Mouse (Mus musculus): ENCODE data around the gene Adam19.

Adam19 gene

DNA sequence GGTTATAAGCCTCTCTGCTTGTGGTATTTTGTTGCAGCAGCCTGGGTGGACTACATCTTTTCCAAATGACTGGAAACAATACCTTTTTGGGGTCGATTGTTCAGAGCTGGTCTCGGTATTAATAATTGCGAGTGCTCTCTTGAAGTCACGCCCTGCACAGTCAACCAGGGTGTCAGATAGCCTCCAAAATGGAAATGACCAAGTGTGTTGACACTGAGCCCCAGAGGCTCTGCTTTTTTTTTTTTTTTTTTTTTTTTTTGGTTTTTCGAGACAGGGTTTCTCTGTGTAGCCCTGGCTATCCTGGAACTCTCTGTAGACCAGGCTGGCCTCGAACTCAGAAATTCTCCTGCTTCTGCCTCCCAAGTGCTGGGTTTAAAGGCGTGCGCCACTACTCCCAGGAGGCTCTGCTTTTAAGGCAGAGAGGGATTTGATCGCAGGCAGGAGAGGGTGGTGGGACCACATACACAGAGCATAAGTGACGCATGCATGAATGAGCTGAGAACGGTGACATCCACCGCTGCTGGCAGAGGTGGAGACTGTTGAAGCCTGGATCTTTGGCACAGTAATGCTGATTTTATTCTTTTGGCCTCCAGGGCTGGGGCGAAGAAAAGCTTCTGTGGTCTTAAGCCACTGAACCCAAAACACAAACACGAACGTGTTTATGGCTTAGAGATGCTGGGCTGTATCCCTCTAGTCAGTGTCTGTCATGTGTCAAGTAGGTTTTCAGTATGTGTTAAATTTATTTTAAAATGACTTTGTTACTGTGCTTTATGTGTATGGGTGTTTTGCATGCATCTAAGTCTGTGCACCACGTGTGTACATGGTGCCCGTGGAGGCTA is 18.3 kb downstream of the Adam19 start:
- no peak for DNase-seq

DNA sequence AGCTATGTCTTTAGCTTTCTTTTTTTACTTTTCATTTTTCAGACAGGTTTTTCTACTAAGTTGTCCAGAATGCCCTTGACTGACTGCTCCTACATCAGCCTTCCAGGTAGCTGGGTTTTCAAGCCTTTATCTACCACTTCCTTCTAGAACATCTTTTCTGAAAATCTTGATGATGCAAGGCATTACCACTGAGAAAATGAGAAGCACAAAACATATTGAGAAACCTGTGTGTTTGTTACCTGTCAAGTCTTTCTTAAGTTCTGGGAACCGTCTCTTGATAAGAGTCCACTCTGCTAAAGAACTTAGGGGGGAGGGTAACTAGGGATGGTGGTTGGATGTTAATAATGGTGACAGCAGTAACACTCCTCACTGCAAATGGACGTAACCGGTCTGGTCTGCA is 19.7 kb downstream of the Adam19 start:
- DNase-seq, result no peak

DNA sequence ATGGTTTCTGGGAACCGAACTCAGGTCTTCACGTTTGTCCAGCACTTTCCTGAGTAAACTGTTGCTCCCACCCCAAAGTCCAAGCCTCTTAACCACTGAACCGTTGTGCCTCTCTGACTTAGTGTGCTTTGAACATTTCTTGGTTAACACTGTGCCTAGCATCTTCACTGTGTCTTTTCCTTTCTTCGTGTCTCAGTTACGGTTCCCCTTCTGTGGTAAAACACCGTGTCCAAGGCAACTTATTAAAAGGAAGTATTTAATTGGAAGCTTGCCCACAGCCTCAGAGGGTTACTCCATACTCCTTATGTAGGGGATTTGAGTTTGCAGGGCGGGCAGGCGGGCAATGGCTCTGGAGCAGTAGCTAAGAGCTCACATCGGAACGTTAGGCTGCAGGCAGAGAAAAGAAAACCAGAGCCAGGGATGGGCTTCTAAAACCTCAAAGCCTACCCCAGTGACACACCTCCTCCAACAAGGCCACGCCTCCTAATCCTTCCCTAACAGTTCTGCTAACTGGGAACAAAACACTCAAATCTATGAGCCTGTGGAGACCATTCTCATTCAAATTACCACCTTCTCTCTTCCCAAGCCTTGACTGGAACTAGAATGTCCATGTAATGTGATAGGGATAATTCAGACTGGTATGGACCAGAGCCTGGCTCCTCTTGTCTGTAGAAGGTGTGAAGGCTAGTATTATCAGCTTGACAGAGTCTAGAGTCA is 20.8 kb downstream of the Adam19 start:
- no peak for DNase-seq

DNA sequence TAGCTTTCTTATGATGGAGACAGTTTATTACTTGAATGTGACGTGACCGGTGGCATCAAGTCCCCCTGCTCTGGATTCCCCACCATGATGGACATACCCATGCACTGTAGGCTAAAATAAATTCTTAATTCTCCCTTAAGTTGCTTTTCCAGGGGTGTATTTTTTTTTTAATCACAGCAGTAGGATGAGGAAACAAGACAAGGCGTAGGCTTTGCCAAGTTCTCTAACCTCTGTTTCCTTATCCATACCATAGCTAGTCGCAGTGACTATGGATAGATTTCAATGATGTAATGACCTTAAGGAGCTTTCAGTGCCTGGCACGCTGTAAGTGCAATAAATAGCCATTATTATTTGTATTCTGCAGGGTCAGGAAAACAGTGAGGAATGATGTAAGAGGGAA is 21.5 kb downstream of the Adam19 start:
- DNase-seq, result no peak

DNA sequence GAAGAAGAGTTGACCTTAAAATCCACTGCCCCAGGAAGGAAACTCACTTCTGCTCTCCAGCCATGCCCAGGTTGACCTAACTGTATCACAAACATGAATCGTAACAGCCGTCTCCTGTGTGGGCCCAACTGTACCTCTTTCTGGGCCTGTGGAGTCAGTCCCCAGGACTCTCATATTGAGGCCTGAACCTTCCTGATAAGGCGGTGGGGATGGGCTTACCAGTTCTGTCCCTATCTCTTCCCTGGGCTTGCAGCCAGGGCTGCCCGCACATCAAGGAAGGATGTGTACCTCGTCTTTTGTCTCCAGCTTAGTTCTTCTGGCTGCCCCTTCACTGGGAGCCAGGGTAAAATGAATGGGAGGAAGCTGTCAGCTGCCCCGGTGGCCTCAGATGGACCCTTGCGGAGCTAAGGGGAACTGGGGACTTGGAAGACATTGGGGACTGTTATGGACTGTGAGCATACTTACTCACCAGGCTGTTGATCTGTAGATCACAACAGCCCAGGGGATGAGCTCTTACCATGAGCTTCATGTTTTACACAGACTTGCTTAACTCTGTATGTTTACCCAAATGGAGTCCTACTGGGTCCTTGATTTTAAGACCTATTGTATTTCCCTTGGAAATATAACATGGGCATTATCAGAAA is 22.1 kb downstream of the Adam19 start:
- DNase-seq, result no peak

DNA sequence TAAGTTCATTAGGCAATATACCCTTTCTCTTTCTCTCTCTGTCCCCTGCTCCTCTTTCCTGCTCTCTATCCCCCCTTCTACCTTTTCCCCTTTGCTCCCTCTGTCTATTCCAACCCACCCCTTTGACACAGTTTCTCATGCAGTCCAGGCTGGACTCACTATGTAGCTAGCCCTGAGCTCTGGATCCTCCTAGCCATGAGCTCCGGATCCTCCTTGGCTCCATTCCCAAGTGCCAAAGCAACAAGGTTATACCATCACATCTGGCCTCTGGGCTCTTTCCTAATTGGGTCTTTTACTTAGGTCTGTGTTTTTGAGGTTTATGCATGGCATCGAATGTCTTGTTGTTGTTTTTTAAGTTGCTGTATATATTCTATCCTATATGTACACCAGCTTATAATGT is 25.3 kb downstream of the Adam19 start:
- DNase-seq, result no peak

DNA sequence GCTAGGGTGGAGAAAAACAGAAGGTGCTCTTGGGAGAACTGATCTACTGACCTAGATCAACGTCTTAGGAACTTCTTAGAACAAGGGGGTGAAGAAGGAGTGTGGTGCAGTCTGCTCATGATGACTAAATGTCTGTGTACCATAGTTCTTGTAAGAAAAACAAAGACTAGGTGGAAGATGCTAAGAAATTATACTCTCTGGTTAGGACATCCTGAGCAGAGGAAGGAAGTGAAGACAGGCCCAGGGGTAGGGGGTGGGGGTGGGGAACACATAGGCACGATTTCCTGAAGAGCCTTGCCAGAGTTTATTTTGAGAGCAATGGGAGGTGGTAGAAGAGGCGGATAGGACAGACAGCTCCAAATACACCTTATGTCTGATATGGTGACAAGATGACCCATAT is 27.6 kb downstream of the Adam19 start:
- DNase-seq, result no peak

DNA sequence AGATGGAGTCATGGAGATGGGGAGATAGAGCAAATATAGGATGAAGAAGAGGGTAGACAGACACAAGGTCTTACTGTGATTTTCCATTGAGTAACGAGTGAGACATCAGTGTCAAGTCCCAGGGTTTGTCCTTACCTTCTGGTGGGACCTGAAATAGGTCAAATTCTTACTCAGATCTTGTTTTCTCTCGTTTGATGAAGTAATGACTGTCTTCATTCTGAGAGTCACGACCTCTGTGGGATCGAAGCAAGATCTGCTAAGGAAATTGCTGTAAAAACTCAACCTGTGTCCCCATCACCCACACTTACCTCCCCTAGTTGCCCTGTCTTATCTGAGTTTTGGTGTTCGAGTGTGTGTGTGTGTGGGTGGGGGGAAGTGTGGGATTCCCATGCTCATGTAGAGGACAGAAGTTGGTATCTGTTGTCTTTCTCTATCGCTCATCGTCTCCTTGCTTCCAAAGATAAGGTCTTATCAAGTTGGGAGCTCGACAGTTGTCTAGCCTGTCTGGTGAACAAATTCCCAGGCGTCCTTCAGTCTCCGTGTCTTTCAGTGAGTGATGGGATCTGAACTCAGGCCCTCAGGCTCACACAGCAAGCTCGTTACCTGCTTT is 28.1 kb downstream of the Adam19 start:
- DNase-seq, result no peak

DNA sequence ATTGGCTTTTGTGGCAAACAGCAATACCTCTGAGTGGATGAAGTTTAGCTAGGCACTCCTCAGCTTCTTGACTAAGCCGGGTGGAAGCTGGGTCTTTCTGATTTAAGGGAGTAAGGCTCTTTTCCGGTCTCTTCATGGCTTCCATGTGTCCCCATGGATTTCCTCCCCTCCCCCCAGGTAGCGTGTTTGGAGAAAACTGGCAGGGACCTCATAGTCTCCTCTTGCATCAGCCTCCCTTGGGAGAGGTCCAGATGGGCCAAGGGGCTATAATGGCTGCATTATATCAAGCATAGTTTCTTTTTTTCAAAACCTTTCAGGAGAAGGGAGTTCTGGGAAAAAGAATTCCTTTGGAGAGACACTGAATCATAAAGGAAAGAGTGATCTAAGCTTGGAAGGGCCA is 28.8 kb downstream of the Adam19 start:
- DNase-seq, result no peak

DNA sequence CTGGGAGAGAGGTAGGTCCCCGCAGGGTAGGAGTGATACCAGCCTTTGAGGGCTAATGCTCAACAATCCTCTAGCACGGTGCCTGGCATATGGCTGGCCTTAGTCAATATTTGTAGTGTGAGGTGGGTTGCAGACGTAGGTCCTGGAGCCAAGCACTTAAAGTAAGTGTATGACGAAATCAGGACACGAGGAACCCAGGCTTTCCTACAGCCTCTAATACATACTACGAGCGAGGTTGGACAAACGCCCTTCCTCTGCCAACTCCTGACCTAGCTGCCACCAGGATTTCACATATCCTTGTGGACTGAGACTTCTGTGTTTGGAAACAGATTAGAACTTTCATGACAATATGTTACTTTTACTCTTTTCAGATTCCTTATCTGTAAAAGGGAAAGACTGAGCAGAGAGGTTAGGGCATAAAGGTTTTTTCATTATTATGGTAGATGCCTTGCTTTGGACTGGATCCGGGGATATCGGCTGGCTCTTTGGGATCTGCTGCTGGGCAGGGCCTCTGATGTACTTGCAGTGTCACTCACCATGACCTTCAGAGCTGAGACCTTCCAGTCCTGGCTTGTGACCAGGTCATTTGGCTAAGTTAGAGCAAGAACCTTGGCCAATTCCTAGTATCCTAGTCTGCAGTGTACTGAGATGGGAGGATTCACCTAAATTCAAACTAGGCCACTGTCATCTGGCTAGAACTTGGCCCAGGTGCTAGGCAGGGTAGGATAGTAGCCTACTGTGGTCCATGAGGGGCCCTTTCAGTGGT is 29.8 kb downstream of the Adam19 start:
- no peak for DNase-seq

DNA sequence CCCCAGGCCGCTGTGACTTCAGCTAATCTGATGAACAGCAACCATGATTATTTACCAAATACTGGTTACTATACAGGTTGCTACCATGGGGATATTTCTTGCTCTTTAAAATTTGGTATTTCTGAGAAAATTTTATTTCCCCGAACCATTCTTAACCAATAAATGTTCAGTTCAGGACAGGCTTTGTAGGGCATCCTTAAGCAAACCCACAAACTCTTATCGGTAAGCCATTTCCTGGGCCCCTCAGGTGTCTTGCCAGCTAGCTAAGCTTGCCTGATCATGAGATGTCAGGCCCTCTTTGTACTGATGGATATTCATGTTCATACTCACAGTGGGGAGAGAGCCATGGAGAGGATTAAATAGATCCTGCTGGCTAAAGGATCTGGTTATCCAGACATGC is 30.7 kb downstream of the Adam19 start:
- DNase-seq, result no peak

DNA sequence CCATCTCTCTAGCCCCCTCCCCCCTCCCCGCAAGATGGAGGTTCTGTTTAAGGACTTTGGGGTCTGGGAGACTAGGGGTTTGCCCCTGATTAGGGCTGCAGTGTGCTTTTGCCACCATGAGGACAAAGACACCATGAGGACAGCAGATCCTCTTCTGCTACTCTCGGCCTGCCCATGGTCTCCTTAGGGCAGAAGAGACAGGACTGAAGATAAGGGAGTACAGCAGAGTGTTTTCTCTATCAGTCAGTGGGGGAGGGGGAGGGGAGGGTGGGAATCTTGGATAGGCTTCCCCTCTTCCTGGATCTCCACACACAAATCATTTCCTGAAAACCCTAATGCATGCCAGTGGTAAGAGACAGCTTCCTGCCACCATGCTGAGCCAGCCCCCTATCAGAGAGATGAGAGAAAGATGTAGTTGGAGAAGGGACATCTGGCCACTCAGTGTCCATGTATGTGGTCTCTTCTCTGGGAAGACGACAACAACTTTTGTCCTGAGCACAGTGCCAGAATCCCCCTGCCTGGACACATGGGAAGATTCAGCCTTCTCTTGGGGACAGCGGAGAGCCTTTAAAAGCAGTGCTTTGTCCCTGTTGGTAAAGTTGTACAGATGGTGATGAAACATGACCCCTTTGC is 33.4 kb downstream of the Adam19 start:
- DNase-seq, result no peak

DNA sequence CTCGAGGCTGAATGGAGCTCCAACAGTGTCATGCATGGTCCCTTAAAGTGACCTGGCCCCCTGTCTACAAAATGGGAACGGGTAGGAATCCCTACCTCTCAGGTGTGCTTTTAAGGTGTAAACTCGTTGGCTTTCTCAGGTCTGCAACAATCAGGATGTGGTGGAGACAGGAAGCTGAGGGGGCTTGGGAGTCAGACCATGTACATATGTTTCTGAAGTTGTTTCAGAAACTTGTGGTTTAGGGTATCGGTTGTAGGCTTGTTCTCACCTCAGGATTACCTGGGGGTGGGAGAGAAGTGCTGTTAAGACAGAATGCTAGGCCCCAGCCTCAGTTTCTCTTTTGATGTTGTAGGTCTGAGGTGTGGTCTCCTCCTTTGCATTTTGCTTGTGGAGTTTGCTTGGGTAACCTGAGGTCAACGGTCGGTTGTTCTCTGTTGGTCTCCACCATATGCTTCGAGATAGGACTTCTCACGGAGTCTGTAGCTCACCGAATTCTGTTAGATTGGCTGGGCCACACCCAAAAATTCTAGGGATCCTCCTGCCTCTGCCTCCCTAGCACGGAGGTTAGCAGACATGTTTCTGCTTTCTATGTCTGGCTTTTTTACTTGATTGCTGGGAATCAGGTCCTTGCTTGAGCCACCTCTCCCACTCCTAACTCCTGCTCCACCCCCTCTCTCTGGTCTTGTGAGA is 34.4 kb downstream of the Adam19 start:
- DNase-seq, result no peak

DNA sequence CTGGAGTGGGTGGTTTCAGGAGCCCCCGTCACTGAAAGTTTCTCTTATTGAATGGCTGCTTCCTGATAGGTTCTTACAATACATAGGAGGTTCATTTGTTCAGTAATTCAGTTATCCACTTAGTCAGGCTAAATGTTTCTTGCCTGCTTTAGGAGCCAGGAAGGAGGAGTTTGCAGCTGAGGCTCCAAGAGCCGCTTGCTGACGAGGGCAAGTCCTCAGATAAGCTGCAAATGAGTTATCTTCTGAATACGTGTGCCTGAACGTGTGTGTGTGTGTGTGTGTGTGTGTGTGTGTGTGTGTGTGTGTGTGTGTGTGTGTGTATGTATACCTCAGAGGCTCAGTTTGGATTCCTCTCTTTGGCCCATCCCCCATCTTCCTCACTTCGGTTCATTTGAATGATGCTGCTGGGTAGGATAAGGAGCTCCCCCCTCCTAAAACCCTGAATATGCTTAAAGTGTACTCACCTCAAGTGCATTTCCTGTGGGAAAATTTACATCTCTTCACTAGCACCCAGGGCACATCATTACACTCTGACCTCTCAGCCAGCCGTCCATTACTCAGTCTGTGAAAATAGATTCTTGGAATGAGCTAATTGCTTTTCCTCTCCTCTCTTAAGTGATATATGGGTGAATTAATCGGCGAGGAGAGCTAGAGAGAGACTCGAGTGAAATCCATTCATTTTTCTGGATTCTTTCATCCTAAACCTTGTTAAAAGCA is 35.3 kb downstream of the Adam19 start:
- no peak for DNase-seq

DNA sequence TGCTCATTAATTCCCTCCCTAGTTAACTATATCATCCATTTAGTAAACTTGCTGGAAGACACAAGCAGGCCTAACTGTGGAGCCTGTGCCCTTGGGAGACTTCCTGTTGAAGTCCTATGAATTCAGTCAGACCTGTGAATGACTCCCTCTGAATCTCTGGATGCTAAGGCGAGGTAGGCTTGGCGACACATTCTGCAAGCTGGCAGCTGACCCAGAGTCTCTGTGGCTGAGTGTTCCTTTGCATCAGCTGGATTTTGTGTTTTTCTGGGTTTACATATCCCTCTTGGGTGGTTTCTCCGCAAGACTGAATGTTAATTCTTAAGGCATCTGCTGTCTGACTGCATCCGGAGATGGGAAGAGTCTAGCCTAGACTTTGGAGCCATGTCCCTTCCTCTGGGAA is 36.3 kb downstream of the Adam19 start:
- DNase-seq, result no peak

DNA sequence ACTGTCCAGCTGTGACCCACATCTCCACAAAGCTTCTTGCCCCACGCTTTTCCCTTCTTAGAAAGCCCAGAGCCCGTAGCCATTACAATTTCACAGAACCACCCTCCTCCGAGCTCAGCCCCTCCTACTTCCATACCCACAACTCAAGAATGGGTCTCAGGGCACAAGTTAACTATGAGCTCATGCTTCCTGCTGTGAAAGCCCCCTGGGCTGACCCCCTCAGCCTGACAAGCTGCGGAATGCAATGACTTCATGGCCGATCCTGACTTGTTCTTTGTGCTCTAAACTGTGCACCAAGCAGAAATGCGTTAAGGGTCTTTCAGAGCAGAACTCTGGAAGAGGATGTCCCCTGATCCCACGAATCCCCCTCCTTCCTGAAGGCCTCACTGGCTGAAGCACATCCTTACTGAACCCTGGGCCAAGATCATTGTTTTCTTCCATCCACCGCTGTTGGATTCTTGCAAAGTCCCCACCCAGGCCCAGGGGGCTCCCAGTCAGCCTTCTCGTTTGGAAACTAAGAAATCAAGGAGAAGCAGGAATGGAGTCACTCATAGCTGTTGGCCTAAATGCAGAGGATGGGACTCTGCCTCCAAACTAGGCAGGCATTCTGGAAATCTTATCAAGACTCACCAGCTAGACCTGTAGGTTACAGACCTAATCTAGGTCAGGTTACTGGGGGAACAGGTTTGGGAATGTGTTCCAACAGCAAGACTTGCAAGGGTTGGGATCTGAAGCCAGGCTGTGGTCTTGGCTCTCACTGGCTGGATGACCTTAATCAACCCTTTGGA is 39.9 kb downstream of the Adam19 start:
- DNase-seq, result no peak

DNA sequence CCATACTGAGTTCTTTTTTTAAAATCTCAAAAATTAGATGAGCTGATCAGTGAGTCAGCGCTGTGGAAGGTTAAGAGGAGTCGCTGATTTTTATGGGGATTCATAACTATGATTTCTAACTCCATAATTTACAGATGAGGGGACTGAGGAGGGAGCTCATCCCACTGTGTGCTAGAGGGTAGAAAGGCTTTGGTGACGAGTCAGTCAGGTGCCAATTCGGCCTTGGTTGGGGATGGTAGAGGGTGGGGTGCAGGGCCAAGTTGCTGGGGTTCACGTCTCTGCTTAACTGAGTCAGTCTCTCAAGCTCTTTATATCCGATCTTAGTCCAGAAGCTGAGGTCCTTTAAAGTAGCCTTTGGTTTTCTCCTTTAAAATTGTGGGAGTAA is 40.5 kb downstream of the Adam19 start:
- no peak for DNase-seq

DNA sequence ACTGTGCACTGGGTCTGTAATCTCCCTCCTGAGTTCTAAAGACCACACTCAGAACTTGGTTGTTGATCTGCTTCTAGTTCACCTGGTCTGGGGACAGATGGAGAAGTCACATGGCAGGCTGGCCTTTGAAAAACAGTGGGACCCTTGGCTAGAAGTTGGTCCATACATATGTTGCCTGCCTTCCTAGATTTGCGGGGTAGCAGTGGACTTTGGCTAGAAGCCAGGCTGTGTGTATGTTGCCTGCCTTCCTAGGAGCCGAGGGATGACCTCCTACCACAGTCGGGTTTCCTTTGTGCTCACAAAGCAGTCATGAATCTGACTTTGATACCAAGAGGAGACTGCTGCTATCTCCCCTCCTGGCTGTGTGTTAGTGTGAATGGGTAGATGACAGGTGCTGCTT is 41.3 kb downstream of the Adam19 start:
- peak; percentile 40 for DNase-seq

DNA sequence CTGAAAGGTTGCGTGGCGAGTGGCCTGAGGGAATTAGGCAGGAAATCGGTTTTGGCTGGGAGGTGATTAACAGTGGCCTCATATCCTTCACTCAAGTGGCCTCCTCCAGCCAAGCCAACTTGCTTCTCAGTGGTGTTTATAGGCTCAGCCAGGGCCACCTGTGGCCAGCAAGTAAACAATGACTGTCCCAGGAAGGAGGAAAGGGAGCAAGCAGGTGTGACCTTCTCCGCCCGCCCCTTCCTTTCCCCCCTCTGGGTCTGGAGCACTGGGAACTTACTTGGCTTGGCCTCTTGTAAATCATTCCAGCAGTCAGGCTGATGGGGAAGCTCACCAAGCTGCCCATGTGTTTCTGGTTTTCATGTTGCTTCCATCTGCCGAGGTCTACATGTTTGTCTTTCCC is 46.3 kb downstream of the Adam19 start:
- DNase-seq, result peak; percentile 50

DNA sequence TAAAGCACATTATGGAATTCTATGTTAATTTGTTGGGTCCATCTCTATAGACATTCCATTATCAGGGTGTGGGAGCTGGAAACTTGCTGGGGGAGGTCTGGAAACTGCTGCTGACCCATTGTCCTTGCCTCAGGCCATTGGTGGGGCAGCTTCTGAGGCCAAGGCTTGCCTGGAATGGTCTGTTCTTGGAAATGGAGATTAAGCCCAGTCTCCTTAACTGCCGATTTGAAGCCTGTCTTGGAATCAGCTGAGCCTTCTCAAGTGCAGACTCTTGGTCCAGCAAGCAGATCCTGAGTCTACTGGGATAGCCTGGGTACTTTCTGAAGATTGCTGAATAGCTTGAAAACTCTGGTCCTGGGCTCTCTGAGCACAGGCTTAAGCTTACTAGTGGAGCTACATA is 51.3 kb downstream of the Adam19 start:
- no peak for DNase-seq
